Mouse (Mus musculus) liver, embryonic 16.5 days (tissue): ENCODE measurements around the gene Nr2c2. TPM values are rescaled to one million over a fixed set of nuclear protein-coding genes. Genes with fewer than 3 reads are reported as not detected.

ENCODE experiments used
- ATAC-seq: fragments of 200-750 bp; cut with Nextera tagmentation; 2 replicates; pipeline ENCODE4 v1.8.0; 2017; ENCODE audit warnings: low read depth, mild to moderate bottlenecking, moderate number of reproducible peaks, moderate library complexity
- H3K27ac ChIP-seq: fragments of 300-500 bp; sonication (generic); 2 replicates; pipeline ENCODE4 v1.5.1; 2014; ENCODE audit warnings: mild to moderate bottlenecking, low read length
- H3K27me3 ChIP-seq: fragments of 300-500 bp; sonication (generic); 2 replicates; pipeline ENCODE4 v1.6.1; 2014; ENCODE audit warnings: low read depth, low read length, mixed read lengths; ENCODE audit not compliant: control insufficient read depth, insufficient read depth
- H3K36me3 ChIP-seq: fragments of 300-500 bp; sonication (generic); 2 replicates; pipeline ENCODE4 v1.6.1; 2014; ENCODE audit warnings: mild to moderate bottlenecking; ENCODE audit not compliant: control insufficient read depth, insufficient read depth
- H3K4me1 ChIP-seq: fragments of 300-500 bp; sonication (generic); 2 replicates; pipeline ENCODE4 v1.6.1; 2014; ENCODE audit warnings: low read depth, low read length, mixed read lengths; ENCODE audit not compliant: control insufficient read depth
- H3K4me2 ChIP-seq: fragments of 300-500 bp; sonication (generic); 2 replicates; pipeline ENCODE4 v1.6.1; 2014; ENCODE audit warnings: low read depth, low read length, mixed read lengths
- H3K4me3 ChIP-seq: fragments of 300-500 bp; sonication (generic); 2 replicates; pipeline ENCODE4 v1.5.1; 2014; ENCODE audit warnings: low read depth, mild to moderate bottlenecking, low read length
- H3K9ac ChIP-seq: fragments of 300-500 bp; sonication (generic); 2 replicates; pipeline ENCODE4 v1.6.1; 2014; ENCODE audit warnings: low read depth, low read length
- H3K9me3 ChIP-seq: fragments of 300-500 bp; sonication (generic); replicated peaks from 2 replicates; pipeline ENCODE4 v1.6.1; 2016; ENCODE audit warnings: low read length; ENCODE audit not compliant: control insufficient read depth
- WGBS: fragments of 180-500 bp; shearing (Covaris S2); extraction: QIAGEN DNeasy Blood & Tissue Kit; methylation state at CpG from one replicate; pipeline ENCODE4 v1.1.7; 2014; ENCODE audit not compliant: insufficient replicate concordance; 5-methylcytosine and 5-hydroxymethylcytosine counted together
- polyA plus RNA-seq: library from polyadenylated mRNA; unstranded; fragments of >200 nt; fragmentation: Nextera tagmentation; extraction: Ambion mirVana; gene quantifications from 2 replicates; pipeline ENCODE4 v1.2.1, GENCODE M21; 2015

The Nr2c2 gene
- polyA plus RNA-seq, 1 experiment from 2014 or later = 4.3 TPM

GRCm38 (mm10) chr6:92219445-92219844 lies 128.3 kb downstream of the Nr2c2 start:
- 30% methylated on average over 3 of the region's 3 CpGs for WGBS
- Histone ChIP-seq H3K27me3 (no peaks in the 10 kb centered on the region), H3K9me3 (no peaks in the 10 kb centered on the region), H3K27ac (no peak overlapping the region), H3K4me1 (peaks cover 3% of the 10 kb centered on the region), H3K36me3 (no peaks in the 10 kb centered on the region), H3K4me2 (no peak overlapping the region), H3K4me3 (no peak overlapping the region), H3K9ac (no peak overlapping the region)
- no peak for ATAC-seq

GRCm38 (mm10) chr6:92221604-92222003 lies 130.4 kb downstream of the Nr2c2 start:
- no peaks in the 10 kb centered on the region for H3K9me3 ChIP-seq
- peak; percentile 81 for ATAC-seq
- H3K9ac ChIP-seq = no peak overlapping the region
- H3K27me3 ChIP-seq = no peaks in the 10 kb centered on the region
- H3K4me3 ChIP-seq = no peak overlapping the region
- 54% methylated on average over 6 of the region's 6 CpGs for WGBS
- no peak overlapping the region for H3K27ac ChIP-seq
- no peaks in the 10 kb centered on the region; the same call in 1 of the 2 replicates for H3K4me1 ChIP-seq
- H3K36me3 ChIP-seq = no peaks in the 10 kb centered on the region
- H3K4me2 ChIP-seq = no peak overlapping the region

- peak; percentile 37 for ATAC-seq
- Histone ChIP-seq H3K4me2 (no peak overlapping the region), H3K36me3 (no peaks in the 10 kb centered on the region), H3K9ac (no peak overlapping the region), H3K4me1 (no peaks in the 10 kb centered on the region; the same call in 1 of the 2 replicates), H3K27me3 (no peaks in the 10 kb centered on the region), H3K27ac (no peak overlapping the region), H3K9me3 (no peaks in the 10 kb centered on the region), H3K4me3 (no peak overlapping the region)
- WGBS = 55% methylated on average over 3 of the region's 3 CpGs
Measured at GRCm38 (mm10) chr6:92222021-92222420, 130.8 kb downstream of the Nr2c2 start.

Other genes with a start within 250 kb of the Nr2c2 start
- gene Ccdc174, start 213.3 kb upstream of the Nr2c2 start, polyA plus RNA-seq = 10.1 and 10.9 TPM in 2 replicates
- gene 4930590J08Rik, start 188.6 kb upstream of the Nr2c2 start, polyA plus RNA-seq = 0.06 TPM in 1 of 2 replicates, not detected in the other
- gene Fgd5, start 112.5 kb upstream of the Nr2c2 start, polyA plus RNA-seq = 2.5 and 2.7 TPM in 2 replicates
- gene Mrps25, start 92.6 kb downstream of the Nr2c2 start, polyA plus RNA-seq = 30.9 and 37.0 TPM in 2 replicates
- 6.5 TPM in 2 replicates for gene Rbsn, start 123.5 kb downstream of the Nr2c2 start, polyA plus RNA-seq
- not detected in 2 replicates for gene Trh, start 153.3 kb downstream of the Nr2c2 start, polyA plus RNA-seq